Mouse (Mus musculus): Measurements from ENCODE around the gene Bach2. TPM values are rescaled to one million over a fixed set of nuclear protein-coding genes. Genes with fewer than 3 reads are reported as not detected.

Bach2 gene
- polyA plus RNA-seq, 1 experiment from 2014 or later, result 4.8 TPM

DNA sequence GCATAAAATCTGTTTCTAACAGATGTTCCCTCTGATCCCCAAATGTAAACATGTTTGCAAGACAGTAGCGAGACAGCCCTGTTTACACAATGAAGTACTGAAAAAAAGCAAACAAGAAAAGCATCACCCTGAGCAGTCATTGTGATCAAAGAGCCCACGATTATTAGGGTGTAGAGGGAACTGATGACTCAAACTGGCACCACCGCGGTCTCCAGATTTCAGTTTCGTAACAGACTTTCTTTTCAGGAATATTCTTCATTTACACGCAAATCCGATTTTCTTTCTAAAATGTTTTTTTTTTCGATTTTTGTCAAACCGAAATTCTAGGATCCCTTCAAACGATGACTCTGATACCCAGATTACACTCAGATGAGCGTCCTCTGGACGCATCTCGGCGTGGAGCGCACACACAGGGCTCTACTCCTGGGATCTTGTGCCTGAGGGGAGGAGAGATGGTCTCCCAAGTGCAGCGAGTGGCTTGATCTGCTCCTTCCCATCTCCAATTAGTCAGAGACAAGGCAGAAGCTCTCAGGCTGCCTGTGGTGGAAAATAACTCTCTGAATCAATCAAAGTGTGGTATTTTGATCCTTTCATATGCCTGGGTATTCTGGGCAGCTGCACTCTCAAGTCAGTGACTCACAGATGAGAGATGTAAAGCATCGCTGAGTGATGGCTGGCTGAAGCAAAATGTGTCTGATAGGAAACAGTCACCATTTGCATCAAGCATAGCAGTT is 166.7 kb downstream of the Bach2 start:
- Histone ChIP-seq H3K9me3 (ENCODE audit: control insufficient read depth, low read length) (no peaks in the 10 kb centered on the region), H3K27ac (ENCODE audit: low read depth, low read length) (no peak overlapping the region), H3K4me3 (ENCODE audit: low read depth, low read length) (no peak overlapping the region), H3K9ac (ENCODE audit: low read depth, low read length) (no peak overlapping the region), H3K36me3 (ENCODE audit: control insufficient read depth, insufficient read depth, low read length) (no peaks in the 10 kb centered on the region), H3K4me1 (replicated peaks; ENCODE audit: control insufficient read depth, insufficient read depth, low read length) (no peaks in the 10 kb centered on the region), H3K4me2 (no peak overlapping the region), H3K27me3 (replicated peaks; ENCODE audit: control insufficient read depth, insufficient read depth, low read length) (no peaks in the 10 kb centered on the region)
- no peak for DNase-seq (ENCODE audit: low spot score)
- WGBS, result 75% methylated on average over 17 of the region's 17 CpGs
- no peak for ATAC-seq (replicated peaks; ENCODE audit: low FRiP score)

DNA sequence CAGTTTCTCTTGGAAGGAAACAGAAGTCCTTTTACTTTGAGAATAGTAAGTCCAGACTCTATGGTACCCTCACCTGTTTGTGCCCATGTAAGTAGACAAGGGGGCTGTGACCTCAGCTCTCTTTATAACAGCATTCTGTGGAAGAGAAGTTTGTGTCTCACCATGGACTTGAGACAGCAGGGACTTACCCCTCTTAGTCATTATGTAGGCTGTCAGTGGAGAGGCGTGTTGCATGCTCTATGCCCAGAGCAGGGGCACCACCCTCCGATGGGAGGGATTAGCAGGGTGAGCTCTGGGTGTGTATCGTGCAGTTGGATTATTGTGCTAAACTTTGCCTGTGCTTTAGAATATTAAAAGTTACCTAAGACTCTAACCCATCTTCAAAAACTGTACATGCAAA is 167.4 kb downstream of the Bach2 start:
- Histone ChIP-seq H3K4me2 (no peak overlapping the region), H3K9ac (ENCODE audit: low read depth, low read length) (no peak overlapping the region), H3K4me1 (replicated peaks; ENCODE audit: control insufficient read depth, insufficient read depth, low read length) (no peaks in the 10 kb centered on the region), H3K9me3 (ENCODE audit: control insufficient read depth, low read length) (no peaks in the 10 kb centered on the region), H3K4me3 (ENCODE audit: low read depth, low read length) (no peak overlapping the region), H3K27me3 (replicated peaks; ENCODE audit: control insufficient read depth, insufficient read depth, low read length) (no peaks in the 10 kb centered on the region), H3K36me3 (ENCODE audit: control insufficient read depth, insufficient read depth, low read length) (no peaks in the 10 kb centered on the region), H3K27ac (ENCODE audit: low read depth, low read length) (no peak overlapping the region)
- ATAC-seq (replicated peaks; ENCODE audit: low FRiP score) (no peak), DNase-seq (ENCODE audit: low spot score) (no peak)
- WGBS, result 82% methylated on average over 3 of the region's 3 CpGs

DNA sequence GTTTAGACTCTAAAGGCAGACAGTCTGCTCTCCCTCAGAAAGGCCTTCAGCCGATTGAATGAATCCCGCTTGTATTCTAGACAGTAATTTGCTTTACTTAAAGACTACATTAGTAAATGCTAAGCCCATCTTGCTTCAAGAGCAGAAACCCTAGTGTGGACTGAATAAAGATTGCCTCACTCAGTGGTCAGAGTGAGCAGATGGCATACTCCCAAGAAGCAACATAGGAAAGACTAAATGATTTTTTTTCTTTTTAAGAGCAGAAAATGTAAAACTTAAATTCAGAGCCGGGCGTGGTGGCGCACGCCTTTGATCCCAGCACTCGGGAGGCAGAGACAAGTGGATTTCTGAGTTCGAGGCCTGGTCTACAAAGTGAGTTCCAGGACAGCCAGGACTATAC is 169.9 kb downstream of the Bach2 start:
- WGBS, result 91% methylated on average over 8 of the region's 8 CpGs
- DNase-seq (ENCODE audit: low spot score) (no peak), ATAC-seq (replicated peaks; ENCODE audit: low FRiP score) (no peak)
- Histone ChIP-seq H3K4me2 (no peak overlapping the region), H3K9me3 (ENCODE audit: control insufficient read depth, low read length) (no peaks in the 10 kb centered on the region), H3K36me3 (ENCODE audit: control insufficient read depth, insufficient read depth, low read length) (no peaks in the 10 kb centered on the region), H3K27ac (ENCODE audit: low read depth, low read length) (no peak overlapping the region), H3K4me3 (ENCODE audit: low read depth, low read length) (no peak overlapping the region), H3K27me3 (replicated peaks; ENCODE audit: control insufficient read depth, insufficient read depth, low read length) (no peaks in the 10 kb centered on the region), H3K9ac (ENCODE audit: low read depth, low read length) (no peak overlapping the region), H3K4me1 (replicated peaks; ENCODE audit: control insufficient read depth, insufficient read depth, low read length) (no peaks in the 10 kb centered on the region)

DNA sequence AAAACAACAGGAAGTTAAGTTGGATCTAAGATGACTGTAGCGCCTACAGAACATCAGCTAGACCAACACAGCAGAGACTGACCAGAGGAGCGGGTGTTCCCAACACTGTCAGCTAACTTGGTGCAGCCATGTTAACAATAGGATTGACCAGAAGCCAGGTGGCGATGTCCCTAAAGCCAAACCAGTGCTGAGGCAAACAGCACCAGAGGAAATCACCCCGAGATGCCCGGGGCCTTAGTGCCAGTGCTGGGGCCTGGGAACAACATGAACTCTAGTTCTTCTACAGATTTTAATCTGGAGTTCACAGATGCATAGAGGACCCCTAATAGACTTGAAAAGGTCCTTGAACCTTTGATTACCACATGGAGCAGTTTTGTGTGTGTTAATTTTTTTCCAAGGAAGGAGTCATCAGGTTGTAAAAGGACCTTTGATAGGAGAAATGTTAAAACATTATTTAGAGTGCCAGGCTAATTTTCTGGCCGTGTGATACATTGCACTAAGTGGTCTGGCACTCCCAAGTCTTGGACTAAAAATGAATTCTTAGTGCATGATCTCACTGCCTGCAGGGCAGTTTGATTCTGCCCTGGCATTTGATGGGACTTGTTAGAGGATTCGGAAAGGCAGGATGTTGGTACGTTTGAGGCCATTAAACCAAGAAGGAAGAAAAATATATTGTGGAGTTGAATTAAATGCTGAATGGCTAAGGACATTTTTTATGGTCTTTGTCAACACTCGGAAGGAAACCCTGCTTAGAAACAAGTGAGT is 170.7 kb downstream of the Bach2 start:
- no peak overlapping the region for H3K27ac ChIP-seq (ENCODE audit: low read depth, low read length)
- no peak overlapping the region for H3K4me2 ChIP-seq
- H3K9ac ChIP-seq (ENCODE audit: low read depth, low read length), result no peak overlapping the region
- WGBS, result 87% methylated on average over 9 of the region's 9 CpGs
- H3K36me3 ChIP-seq (ENCODE audit: control insufficient read depth, insufficient read depth, low read length), result no peaks in the 10 kb centered on the region
- H3K4me3 ChIP-seq (ENCODE audit: low read depth, low read length), result no peak overlapping the region
- ATAC-seq (replicated peaks; ENCODE audit: low FRiP score), result no peak
- DNase-seq (ENCODE audit: low spot score), result no peak
- no peaks in the 10 kb centered on the region for H3K4me1 ChIP-seq (replicated peaks; ENCODE audit: control insufficient read depth, insufficient read depth, low read length)
- no peaks in the 10 kb centered on the region for H3K9me3 ChIP-seq (ENCODE audit: control insufficient read depth, low read length)
- H3K27me3 ChIP-seq (replicated peaks; ENCODE audit: control insufficient read depth, insufficient read depth, low read length), result no peaks in the 10 kb centered on the region

DNA sequence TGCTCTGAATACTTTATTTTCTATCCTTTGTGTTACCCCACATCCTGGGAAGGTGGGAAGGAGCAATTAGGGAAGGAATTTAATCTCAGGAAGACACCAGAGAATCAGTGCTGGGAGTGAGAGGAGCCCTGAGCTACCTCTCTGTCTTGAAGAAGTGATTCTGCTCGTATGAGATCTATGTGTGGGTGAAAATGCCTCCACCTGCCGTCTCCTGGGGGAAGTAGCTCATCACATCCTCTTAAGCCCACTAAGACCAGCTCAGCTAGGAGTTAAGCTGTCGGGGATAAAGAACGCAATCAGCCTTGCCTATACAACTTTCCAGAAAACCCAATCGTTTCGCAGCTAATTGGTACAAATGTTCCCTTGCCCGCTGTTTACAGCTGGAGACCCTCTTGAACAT is 174.5 kb downstream of the Bach2 start:
- H3K4me1 ChIP-seq (replicated peaks; ENCODE audit: control insufficient read depth, insufficient read depth, low read length), result no peaks in the 10 kb centered on the region
- no peaks in the 10 kb centered on the region for H3K9me3 ChIP-seq (ENCODE audit: control insufficient read depth, low read length)
- H3K4me3 ChIP-seq (ENCODE audit: low read depth, low read length), result no peak overlapping the region
- DNase-seq (ENCODE audit: low spot score), result no peak
- H3K27me3 ChIP-seq (replicated peaks; ENCODE audit: control insufficient read depth, insufficient read depth, low read length), result no peaks in the 10 kb centered on the region
- no peak overlapping the region for H3K27ac ChIP-seq (ENCODE audit: low read depth, low read length)
- H3K4me2 ChIP-seq, result no peak overlapping the region
- no peak for ATAC-seq (replicated peaks; ENCODE audit: low FRiP score)
- 70% methylated on average over 7 of the region's 7 CpGs for WGBS
- no peak overlapping the region for H3K9ac ChIP-seq (ENCODE audit: low read depth, low read length)
- H3K36me3 ChIP-seq (ENCODE audit: control insufficient read depth, insufficient read depth, low read length), result no peaks in the 10 kb centered on the region

DNA sequence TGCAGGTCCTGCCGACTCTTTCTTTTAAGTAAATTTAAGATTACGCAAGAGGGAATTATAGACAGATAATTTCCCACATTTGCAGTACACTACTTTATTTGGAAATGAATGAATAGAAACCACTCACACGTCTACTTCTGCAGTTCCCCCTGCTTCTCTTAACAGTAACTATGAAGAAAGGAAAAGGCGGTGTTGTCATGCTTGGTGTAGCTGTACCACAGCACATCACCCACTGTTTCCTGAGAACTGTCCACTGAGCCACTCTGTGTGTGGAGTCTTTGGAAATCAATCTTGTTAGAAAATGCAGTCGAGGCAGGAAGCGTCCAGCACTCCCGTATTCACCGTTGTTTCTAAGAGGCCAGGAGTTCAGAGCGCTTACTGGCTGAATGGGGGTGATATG is 174.9 kb downstream of the Bach2 start:
- H3K9ac ChIP-seq (ENCODE audit: low read depth, low read length), result no peak overlapping the region
- H3K4me1 ChIP-seq (replicated peaks; ENCODE audit: control insufficient read depth, insufficient read depth, low read length), result no peaks in the 10 kb centered on the region
- H3K27ac ChIP-seq (ENCODE audit: low read depth, low read length), result no peak overlapping the region
- H3K4me2 ChIP-seq, result no peak overlapping the region
- no peaks in the 10 kb centered on the region for H3K9me3 ChIP-seq (ENCODE audit: control insufficient read depth, low read length)
- H3K27me3 ChIP-seq (replicated peaks; ENCODE audit: control insufficient read depth, insufficient read depth, low read length), result no peaks in the 10 kb centered on the region
- ATAC-seq (replicated peaks; ENCODE audit: low FRiP score) (no peak), DNase-seq (ENCODE audit: low spot score) (no peak)
- no peak overlapping the region for H3K4me3 ChIP-seq (ENCODE audit: low read depth, low read length)
- 78% methylated on average over 9 of the region's 9 CpGs for WGBS
- no peaks in the 10 kb centered on the region for H3K36me3 ChIP-seq (ENCODE audit: control insufficient read depth, insufficient read depth, low read length)

DNA sequence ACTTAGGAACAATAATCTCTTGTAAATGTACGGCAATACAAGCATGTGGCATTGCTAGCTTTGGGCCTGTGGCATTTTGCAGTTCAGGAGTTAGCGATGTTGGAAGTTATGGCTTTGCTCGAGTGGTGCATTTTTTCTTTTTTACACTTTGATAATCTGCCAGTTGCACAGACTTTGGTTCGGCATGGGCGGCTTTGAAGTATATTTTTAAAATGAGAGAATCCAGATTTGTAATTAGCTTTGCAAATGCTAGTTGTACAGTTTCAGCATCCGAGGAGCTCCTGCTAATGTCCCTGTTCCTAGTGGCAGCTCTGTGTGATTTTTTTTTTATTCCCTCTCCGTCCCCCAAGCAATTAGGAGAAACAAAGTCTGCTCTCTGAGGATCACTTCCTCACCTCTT is 176.4 kb downstream of the Bach2 start:
- 85% methylated on average over 7 of the region's 7 CpGs for WGBS
- ATAC-seq (replicated peaks; ENCODE audit: low FRiP score) (no peak), DNase-seq (ENCODE audit: low spot score) (no peak)

DNA sequence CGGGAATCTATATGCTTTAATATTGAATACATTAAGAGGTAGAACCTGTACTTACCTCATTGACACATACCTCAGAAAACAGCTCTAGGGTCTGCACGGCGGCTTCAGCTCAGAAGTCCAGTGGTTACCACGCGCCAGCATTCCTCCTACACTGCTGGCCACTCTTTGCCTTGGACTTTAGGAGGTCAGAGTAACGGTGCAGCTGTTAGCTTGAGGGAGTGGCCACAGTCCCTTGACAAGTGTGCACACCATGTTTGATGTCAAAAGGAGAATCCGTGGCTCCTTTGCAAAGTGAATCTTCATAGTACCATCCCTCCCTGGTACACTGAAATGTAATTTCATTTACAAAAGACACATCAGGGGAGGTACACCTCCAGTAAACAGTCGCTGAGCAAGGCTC is 179.3 kb downstream of the Bach2 start:
- ATAC-seq (replicated peaks; ENCODE audit: low FRiP score), result no peak
- no peak overlapping the region for H3K4me2 ChIP-seq

More for the DNA sequence above, 176.4 kb downstream of the Bach2 start:
- no peak overlapping the region for H3K27ac ChIP-seq (ENCODE audit: low read depth, low read length)
- no peak overlapping the region for H3K4me3 ChIP-seq (ENCODE audit: low read depth, low read length)
- no peaks in the 10 kb centered on the region for H3K36me3 ChIP-seq (ENCODE audit: control insufficient read depth, insufficient read depth, low read length)
- no peaks in the 10 kb centered on the region for H3K4me1 ChIP-seq (replicated peaks; ENCODE audit: control insufficient read depth, insufficient read depth, low read length)
- no peak overlapping the region for H3K9ac ChIP-seq (ENCODE audit: low read depth, low read length)
- no peaks in the 10 kb centered on the region for H3K9me3 ChIP-seq (ENCODE audit: control insufficient read depth, low read length)
- no peaks in the 10 kb centered on the region for H3K27me3 ChIP-seq (replicated peaks; ENCODE audit: control insufficient read depth, insufficient read depth, low read length)
- no peak overlapping the region for H3K4me2 ChIP-seq

DNA sequence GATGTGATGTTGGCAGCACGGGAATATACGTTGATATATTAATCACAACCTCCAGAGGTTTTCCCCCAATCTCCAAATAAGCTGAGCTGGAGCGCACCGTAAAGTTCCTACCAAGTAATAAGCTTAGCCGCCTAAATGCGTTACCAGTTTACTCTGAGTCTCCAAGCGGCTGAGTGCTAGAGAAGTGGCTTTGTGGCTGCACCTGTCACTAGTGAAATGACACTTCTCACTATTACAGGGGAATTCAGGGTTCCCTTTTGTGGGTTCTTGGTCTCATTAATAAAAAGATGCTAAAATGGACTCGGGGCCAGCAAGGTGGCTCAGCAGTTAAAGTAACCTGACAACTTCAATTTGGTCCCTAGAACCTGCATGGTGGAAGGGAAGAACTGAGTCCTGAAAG is 183.0 kb downstream of the Bach2 start:
- WGBS, result 88% methylated on average over 8 of the region's 8 CpGs
- H3K9me3 ChIP-seq (ENCODE audit: control insufficient read depth, low read length), result no peaks in the 10 kb centered on the region
- no peaks in the 10 kb centered on the region for H3K36me3 ChIP-seq (ENCODE audit: control insufficient read depth, insufficient read depth, low read length)
- H3K27ac ChIP-seq (ENCODE audit: low read depth, low read length), result no peak overlapping the region
- DNase-seq (ENCODE audit: low spot score) (no peak), ATAC-seq (replicated peaks; ENCODE audit: low FRiP score) (no peak)
- H3K4me1 ChIP-seq (replicated peaks; ENCODE audit: control insufficient read depth, insufficient read depth, low read length), result no peaks in the 10 kb centered on the region
- H3K4me3 ChIP-seq (ENCODE audit: low read depth, low read length), result no peak overlapping the region
- H3K27me3 ChIP-seq (replicated peaks; ENCODE audit: control insufficient read depth, insufficient read depth, low read length), result no peaks in the 10 kb centered on the region
- no peak overlapping the region for H3K9ac ChIP-seq (ENCODE audit: low read depth, low read length)
- no peak overlapping the region for H3K4me2 ChIP-seq

More for the DNA sequence above, 179.3 kb downstream of the Bach2 start:
- no peaks in the 10 kb centered on the region for H3K4me1 ChIP-seq (replicated peaks; ENCODE audit: control insufficient read depth, insufficient read depth, low read length)
- H3K27ac ChIP-seq (ENCODE audit: low read depth, low read length), result no peak overlapping the region
- H3K36me3 ChIP-seq (ENCODE audit: control insufficient read depth, insufficient read depth, low read length), result no peaks in the 10 kb centered on the region
- no peaks in the 10 kb centered on the region for H3K9me3 ChIP-seq (ENCODE audit: control insufficient read depth, low read length)
- H3K4me3 ChIP-seq (ENCODE audit: low read depth, low read length), result no peak overlapping the region
- 81% methylated on average over 8 of the region's 8 CpGs for WGBS
- no peak for DNase-seq (ENCODE audit: low spot score)
- H3K27me3 ChIP-seq (replicated peaks; ENCODE audit: control insufficient read depth, insufficient read depth, low read length), result no peaks in the 10 kb centered on the region
- H3K9ac ChIP-seq (ENCODE audit: low read depth, low read length), result no peak overlapping the region

All from liver, embryonic 11.5 days (tissue).